Mouse (Mus musculus) heart, postnatal 10 days (tissue): Measurements from ENCODE around the gene Faxc. TPM values are rescaled to one million over a fixed set of nuclear protein-coding genes. Genes with fewer than 3 reads are reported as not detected.

Source experiments
- DNase-seq, 2 experiments: peaks; one replicate each; pipeline ENCODE4 v3.0.0; 2021
- intact Hi-C: fragments of 180-260 bp; cut with DNase I; formaldehyde crosslinking; loops from one replicate; pipeline ENCODE4 v1.15.1; 2025
- total RNA-seq, 2 experiments: library from RNA; stranded (reverse); gene quantifications; 2 replicates each; pipeline ENCODE4 v1.2.3; 2021

The Faxc gene
- total RNA-seq, 2 experiments from 2014 or later: 2.3 to 2.5 TPM

DNA sequence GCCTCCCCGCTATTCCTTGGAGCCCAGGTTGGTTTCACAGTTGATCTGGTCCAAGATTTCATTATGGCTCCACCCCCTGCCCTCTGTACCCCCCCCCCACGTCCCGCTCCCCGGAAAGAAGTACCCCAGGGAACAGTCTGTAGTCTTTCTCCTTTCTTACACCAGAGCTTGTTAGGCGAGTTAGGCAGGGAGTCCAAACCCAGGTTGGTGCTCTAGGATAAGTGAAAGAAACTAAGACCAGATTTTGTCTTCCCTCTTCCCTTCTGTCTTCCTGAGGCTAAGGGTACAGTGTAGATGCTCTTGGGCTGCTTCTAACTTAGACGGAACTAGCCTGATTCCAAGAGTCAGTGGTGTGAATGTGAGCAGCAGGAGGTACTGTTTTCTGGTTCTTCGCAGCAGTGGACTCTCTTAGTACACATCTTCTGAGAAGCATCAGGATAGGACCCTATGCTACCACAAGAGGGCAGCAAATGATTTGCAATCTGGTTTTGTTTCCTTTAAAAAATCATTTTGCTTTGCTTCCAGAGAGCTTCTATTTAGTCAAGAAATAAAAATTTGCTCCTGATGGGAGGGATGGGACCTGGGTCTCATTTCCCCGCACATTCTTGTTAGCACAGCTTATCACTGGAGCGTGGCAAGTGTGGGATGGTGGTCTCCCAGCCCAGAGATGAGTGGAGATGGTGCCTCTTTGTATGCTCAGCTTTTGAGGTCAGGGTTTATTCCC is 86.7 kb downstream of the Faxc start:
- intact Hi-C loops: loop anchor here (10.0 kb wide), 1 partner anchor 477 kb away; no protein-coding TSS in a partner anchor

DNA sequence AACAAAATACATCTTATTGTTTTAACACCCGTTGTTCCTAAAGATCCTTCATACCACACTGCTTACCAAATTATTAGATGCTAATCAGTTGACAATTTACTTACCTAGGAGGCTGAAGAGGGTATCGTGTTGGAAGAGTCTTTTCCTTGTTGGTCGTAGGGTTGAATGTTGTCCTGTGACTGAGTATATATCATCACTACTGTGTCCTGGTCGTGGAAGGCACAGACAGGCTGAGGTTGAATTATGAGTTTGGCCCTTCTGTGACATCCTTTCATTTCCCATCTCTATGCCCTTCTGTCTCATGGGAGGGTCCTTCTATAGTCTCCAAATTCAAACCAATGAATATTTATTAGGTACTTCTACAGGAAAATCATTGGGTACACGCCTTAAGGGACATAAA is 87.3 kb downstream of the Faxc start:
- intact Hi-C loops: loop anchor here (10.0 kb wide), 1 partner anchor 476 kb away; no protein-coding TSS in a partner anchor
- DNase-seq: no peak

More for the DNA sequence above, 86.7 kb downstream of the Faxc start:
- peak; percentile 48 to 66 for DNase-seq

DNA sequence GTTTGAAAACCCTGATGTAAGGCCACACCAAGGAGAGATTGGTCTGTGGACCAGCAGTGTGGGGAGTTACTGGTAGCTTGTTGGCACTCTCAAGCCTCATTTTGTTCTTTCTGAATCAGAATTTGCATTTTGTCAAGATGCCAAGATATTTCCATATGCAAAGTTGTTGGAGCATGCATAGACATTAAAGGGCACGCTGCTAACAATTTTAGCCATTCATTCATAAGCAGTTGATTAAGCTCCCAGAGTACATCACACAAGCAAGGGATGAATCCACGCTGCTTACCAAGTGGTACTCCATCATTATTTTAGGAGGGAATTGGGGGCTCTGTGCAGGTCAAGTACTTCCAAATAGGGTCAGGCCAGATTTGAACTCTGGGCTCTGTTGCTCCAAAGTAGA is 98.8 kb downstream of the Faxc start:
- DNase-seq: no peak
- intact Hi-C loops: no loop called here

Other genes starting within 250 kb of the Faxc start
- gene Prdm13, start 245.4 kb upstream of the Faxc start, total RNA-seq: not detected
- gene Ccnc, start 203.6 kb upstream of the Faxc start, total RNA-seq: 10 to 100 TPM; 13.9 to 18.1 TPM
- 10 to 100 TPM; 13.2 to 15.0 TPM for gene Usp45, start 164.2 kb upstream of the Faxc start, total RNA-seq
- gene Tstd3, start 164.1 kb upstream of the Faxc start, total RNA-seq: 10 to 100 TPM; 12.1 to 13.8 TPM
- 10 to 100 TPM; 49.0 to 52.2 TPM for gene Pnisr, start 83.7 kb upstream of the Faxc start, total RNA-seq
- 10 to 100 TPM; 28.4 to 29.0 TPM for gene Coq3, start 51.7 kb upstream of the Faxc start, total RNA-seq